Comparison of ENCODE assay signal across 11 mouse cellular contexts in the genomic region with DNA sequence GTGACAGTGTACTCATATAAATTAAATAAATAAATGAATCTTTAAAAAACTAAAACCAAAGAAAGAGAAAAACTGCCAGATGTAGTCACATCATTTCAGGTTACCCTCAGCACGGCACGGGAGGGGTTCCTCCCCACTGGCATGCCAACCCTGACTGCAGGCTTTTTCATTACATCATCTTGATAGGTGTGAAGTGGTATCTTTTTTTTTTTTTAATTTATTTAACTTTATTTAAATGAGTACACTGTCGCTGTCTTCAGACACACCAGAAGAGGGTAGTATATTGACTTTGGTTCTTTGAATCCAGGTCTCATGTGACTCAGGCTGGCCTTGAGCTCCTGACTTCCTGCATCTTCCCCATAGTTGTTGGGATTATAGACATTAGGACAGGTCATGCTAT.
"Had no signal": no experiment of that assay in that cellular context is flagged by ENCODE, and none has a peak within 500 bp of the region (broad histone marks: within the 10 kb centered on the region; RNA-seq: fewer than 3 reads in every experiment).

No protein-coding gene starts in this region.

- H3K9me3 ChIP-seq: kidney, embryonic 15.5 days; limb, embryonic 13.5 days; midbrain, embryonic 15.5 days; neural tube, embryonic 12.5 days had no signal

- DNase-seq: kidney, postnatal 14 days; left cerebral cortex, postnatal 4 days; lung, adult 18-20 months; right cerebral cortex, postnatal 4 days; spleen, adult 18-20 months; thymus, adult 2 months; thymus, postnatal 36 days had no signal

- H3K27ac ChIP-seq: kidney, embryonic 15.5 days; limb, embryonic 13.5 days; midbrain, embryonic 15.5 days; neural tube, embryonic 12.5 days had no signal

- H3K36me3 ChIP-seq: kidney, embryonic 15.5 days; limb, embryonic 13.5 days; midbrain, embryonic 15.5 days; neural tube, embryonic 12.5 days had no signal

- H3K27me3 ChIP-seq: kidney, embryonic 15.5 days; limb, embryonic 13.5 days; midbrain, embryonic 15.5 days; neural tube, embryonic 12.5 days had no signal

- H3K9ac ChIP-seq: kidney, embryonic 15.5 days; limb, embryonic 13.5 days; midbrain, embryonic 15.5 days; neural tube, embryonic 12.5 days had no signal

- H3K4me2 ChIP-seq: kidney, embryonic 15.5 days; limb, embryonic 13.5 days; midbrain, embryonic 15.5 days; neural tube, embryonic 12.5 days had no signal

- H3K4me3 ChIP-seq: kidney, embryonic 15.5 days; limb, embryonic 13.5 days; midbrain, embryonic 15.5 days; neural tube, embryonic 12.5 days had no signal

- H3K4me1 ChIP-seq: kidney, embryonic 15.5 days; limb, embryonic 13.5 days; midbrain, embryonic 15.5 days; neural tube, embryonic 12.5 days had no signal

- ATAC-seq: midbrain, embryonic 15.5 days had no signal
